Mouse (Mus musculus) c-Kit-positive CD71-positive TER-119-negative erythroid progenitor cells, embryonic 14.5 days (primary cell): ENCODE measurements at regions not wholly inside any gene's neighbourhood (a gene's known extent, or its start where the extent isn't known, plus 50 kb on each side); places are given as distances from the start of the nearest gene placed in this dataset.

ENCODE experiments used
- DNase-seq: peaks from one replicate; pipeline ENCODE4 v3.0.0-alpha.2; 2013; ENCODE audit warnings: low read depth

DNA sequence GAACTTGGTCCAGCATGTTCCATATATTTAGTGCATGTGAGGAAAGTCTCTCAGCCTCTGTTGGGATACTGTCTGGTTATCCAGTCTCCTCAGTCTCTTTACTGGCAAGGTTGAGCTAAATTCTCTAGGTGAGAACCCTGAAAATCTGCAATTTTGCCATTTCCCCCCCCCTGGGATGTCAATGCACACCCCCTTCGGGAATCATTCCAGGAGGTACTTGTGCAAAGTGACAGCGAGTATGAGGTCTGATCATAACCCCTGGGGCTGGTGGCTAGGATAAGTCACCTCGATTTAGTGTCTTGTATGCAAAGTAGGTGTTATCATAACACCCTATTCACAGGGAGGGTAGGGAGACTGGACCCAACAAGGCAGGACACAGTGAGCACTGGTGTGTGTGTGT is 148.3 kb upstream of the Irf2bp2 start:
- no peak for DNase-seq

DNA sequence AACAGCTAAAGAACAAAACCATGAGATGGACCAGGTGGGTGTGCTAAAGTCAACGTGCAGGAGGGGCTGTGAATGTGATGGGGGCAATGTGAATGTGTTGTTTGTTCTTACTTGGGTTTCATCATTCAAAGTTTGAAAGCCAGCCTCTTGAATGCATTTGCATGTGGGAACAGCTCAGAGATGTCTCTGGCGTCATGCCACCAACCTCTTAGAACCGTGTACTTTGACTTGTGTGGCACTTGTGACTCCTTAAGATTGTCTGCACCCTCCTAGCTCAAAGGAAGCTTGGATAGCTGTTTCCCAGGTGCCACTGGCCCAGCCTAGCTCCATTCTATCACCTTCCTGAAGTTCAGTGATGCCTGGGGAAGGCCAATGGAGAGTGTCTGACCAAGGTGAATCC is 147.2 kb upstream of the Irf2bp2 start:
- no peak for DNase-seq

DNA sequence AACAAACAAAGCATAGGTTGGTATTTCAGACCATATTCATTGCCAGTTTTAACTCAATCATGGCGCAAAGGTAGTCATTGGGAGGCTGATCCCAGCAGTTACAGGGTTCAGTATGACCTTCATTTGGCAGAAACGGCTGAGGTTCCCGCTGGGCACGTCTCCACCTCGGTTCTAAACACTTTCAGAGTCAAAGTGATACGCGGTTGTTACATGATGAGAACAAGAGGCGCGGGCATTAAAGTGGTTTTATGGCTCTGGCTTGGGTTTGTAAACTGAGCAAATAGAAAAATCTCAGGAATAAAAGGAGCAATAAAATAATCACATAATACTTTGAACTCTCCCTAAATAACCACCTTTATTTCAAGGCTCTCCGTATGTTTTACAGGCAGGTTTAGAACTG is 146.0 kb upstream of the Irf2bp2 start:
- no peak for DNase-seq

DNA sequence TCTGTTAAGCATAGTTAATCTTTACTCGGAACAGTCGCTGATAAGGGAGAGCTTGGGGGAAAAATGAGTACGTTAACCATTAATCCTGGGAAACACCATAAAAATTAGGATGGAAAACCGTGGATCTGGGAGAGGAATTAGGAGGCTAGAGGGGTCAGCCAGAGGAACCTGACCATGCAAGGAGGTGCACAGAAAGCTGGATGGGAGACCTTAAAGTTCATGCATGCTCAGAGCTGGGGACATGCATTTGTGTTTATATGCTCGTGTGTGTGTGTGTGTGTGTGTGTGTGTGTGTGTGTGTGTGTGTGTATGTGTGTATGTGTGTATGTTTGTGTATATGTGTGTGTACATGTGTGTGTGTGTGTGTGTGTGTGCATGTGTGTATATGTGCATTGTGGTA is 143.2 kb upstream of the Irf2bp2 start:
- DNase-seq = no peak

DNA sequence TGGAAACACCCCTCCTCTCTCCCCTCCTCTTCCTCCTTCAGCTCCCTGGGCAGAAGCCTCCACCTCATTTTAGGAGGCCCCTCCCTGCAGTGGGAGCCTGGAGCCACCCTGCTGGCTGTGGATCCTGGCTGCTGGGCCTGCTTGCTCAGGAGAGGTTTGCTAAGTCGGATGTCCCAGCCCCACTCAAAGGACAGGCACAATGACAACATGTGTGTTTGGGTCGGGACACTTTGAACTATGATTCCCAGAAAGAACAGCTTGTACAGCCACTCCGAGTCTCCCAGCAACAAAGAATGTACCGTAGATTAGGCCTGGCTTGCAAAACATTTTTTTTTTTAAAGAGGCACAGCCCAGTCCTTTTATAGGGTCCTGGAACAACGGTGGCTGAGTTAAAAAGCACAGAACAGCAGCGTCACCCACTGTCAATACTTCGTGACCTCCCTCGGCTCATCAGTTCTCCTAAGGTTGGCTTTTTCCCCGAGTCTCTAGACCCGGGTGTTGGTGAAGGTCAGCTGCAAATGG is 142.7 kb upstream of the Irf2bp2 start:
- no peak for DNase-seq

DNA sequence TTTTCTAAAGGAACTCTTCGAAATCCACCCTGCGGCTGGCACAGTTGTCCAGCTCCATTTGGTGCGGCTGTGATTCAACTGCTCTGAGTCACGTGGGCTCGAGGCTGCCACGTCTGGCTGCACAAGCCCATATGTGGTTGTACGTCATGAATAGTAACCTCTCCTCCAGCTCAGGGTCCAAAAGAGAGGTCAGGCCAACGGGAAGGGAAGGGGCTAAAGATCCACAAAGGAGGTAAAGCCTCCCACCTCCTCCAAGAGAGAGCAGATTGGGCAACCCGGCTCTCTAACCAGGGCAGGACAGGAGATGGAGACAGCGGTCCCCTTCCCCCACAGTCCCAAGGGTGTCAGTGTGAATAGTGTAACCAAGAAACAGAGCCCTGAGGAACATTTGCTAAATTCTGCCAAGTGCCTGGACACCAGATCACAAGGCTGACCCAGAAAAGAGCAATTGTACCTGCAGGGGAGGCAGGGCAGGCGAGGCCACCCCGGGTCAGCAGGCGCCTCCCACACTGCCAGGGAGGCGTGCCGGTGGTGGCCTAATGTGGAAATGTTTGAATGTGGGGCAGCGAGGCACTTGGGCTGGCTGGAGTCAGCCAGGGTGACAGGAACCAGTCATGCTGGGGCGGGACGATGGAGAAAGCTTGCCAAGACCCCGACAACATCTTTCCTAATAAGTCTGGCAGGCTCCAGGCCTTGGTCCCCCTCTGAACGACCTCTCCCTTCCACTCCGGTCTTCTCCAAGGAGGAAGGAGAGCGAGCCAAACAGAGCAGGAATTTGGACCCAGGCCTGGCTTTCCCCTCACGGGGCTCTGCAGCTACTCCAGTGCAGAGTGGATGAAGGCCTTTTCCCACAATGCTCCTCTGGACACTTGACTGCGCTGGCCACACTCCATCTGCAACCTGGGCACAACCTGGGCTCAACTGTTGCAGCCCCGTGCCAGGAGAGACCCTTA is 142.0 kb upstream of the Irf2bp2 start:
- DNase-seq = no peak

DNA sequence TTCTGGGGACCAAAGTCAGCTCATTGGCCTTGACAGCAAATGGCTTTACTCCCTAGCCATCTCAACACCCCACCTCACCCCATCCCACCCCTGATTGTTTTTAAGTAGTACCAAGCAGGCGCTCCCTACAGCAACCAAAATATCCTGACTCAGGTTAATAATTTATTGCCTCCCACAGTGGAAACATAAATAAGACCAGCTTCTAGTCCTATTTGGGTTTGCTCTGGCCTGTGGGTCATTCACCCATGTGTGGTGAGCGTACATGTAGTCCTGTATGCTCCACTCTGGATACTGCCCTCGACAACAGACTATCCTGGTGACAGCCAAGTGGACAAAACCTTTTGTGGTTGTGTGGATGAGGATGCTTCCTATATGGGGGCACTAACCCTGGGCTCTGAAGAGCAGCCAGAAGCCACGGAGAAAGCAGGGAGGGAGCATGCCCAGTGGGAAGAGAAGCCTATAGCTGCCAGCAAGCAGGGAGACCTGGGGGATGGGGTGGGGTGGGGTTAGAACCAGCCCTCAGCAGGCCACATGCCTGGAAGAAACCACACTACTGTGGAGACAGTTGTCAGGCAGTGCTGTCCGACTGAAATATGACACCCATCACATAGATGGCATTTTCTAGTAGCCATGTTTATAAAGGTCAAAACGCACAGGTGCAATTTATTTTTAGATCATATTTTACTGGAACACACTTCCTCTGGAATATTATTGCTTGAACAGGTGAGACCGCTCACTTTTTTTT is 141.1 kb upstream of the Irf2bp2 start:
- DNase-seq = no peak

DNA sequence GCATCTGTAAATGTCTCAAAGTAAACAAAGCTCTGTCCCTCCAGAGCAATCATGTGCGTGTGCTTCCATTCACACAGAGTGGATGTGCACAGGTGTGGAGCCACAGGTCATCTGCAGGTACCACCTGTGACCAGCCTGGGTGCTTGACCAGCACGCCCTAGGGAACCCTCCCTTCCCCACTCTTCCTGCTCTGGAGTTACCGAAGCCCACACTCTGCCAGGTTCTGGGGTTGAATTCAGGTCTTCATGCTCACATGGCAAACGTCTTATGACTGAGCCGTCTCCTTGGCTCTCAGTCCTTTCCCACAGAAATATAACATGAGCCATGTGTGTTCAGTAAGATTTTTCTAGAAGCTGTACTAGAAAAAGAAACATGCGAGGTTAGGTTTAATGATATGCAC is 140.0 kb upstream of the Irf2bp2 start:
- no peak for DNase-seq

DNA sequence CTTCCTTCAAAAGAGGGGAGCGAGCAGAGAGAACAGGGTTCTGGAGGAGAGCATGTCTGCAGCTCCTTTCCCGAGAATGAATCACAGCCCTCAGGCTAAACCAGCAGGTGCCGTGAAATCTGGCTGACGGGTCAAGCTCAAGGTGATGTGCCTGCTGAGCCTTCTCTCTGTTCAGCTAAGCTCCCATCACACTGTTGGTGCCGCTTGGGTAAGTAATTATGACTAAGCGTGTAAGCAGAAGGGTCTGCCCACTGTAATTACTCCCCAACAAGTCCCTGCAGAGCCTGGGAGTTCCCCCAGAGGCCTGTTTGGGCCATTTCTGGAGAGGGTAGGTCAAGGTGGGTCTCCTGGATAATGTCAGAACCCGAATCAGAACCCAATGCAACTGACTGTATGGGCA is 139.5 kb upstream of the Irf2bp2 start:
- DNase-seq = no peak

DNA sequence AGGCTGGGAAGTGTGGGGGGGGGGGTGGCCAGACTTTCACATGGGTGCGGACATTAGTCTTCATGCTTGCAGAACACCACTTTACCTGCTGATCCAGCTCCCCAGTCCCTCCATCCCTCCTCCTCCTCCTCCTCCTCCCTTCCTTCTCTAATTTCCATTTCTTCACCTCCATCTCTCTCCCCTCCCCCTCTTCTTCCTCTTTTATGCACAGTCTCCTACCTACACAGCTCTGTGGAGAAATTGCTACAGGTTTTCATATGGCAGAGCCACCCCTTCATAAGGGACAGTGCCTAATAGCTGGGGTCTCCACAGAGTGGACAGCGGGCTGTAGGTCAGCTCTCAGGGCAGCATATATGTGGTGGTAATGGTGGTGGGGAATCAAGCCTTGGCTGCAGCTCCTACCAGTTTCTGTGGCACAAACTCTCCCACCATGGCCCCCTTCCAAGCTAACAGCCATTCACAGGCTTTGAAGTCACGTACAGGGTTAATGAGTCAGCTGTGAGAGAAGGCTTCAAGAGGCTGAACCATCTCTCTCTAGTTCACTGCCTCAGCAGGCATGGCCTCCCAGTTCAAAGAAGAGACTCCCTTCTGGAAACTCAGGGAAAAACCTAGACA is 136.3 kb upstream of the Irf2bp2 start:
- DNase-seq = no peak

DNA sequence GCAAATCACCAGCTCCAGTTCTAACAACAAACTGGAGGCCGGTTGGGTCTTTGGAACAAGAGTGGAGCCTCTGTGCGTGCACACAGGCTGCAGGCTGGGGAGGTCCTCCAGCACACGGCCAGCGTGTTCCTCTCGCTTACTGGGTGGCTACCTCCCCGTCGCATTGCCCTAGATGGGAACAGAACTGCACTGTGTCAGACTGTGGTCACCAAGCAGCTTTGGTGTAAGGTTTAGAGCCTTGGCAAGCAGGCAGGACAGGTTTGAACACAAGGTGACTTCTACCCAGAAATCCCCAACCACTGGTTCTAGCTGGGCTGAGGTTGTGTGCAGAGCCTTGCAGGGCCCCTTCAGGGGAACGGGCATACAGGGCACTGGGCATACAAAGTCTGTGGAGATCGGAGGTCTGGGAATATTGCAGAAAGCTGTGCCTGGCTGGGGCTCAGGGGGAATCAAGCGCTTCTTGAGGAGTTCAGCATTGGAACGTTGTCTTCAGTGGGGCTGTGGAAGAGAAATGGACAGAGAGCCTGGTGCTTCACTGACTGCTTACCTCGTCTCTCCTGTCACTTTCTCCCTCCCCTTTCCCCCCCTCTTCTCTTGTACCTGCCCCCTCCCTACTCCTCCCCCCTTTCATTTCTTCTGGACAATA is 135.3 kb upstream of the Irf2bp2 start:
- DNase-seq = no peak

DNA sequence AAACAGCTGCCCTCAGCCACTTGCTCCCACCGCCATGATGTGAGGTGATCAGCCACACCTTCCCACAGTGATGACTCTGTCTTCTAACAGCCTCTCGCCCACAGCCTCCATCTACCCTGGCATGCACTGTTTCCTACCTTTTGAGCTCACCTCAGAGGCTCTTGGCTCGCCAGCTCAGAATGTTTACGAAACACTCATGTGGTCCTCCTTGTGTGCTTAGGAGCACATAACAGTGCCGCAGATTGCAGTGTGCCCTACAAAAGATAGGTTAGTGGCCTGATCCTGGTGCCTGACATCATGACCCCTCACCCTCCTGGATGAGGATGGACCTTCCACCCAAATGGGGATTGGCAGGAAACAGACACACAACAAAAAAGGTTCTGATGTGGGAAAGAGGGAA is 134.3 kb upstream of the Irf2bp2 start:
- DNase-seq = no peak

DNA sequence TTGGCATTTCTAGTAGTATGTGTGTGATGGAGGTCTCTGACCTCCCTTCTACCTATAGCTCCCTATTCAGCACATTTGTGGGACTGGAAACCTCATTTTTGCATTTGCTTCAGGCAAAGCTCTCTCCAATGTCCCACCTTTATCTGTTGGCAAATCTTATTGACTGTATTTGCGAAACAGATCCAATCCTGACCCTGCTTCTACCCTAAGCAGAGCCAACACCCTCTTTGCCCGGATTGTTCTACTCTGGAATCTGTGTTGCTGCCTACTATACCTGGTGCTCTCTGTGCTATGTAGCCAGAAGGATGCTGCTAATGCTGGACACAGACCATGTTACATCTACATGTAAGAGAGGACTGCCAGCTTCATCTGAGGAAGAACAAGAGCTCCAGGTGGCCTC is 133.3 kb upstream of the Irf2bp2 start:
- DNase-seq = no peak

DNA sequence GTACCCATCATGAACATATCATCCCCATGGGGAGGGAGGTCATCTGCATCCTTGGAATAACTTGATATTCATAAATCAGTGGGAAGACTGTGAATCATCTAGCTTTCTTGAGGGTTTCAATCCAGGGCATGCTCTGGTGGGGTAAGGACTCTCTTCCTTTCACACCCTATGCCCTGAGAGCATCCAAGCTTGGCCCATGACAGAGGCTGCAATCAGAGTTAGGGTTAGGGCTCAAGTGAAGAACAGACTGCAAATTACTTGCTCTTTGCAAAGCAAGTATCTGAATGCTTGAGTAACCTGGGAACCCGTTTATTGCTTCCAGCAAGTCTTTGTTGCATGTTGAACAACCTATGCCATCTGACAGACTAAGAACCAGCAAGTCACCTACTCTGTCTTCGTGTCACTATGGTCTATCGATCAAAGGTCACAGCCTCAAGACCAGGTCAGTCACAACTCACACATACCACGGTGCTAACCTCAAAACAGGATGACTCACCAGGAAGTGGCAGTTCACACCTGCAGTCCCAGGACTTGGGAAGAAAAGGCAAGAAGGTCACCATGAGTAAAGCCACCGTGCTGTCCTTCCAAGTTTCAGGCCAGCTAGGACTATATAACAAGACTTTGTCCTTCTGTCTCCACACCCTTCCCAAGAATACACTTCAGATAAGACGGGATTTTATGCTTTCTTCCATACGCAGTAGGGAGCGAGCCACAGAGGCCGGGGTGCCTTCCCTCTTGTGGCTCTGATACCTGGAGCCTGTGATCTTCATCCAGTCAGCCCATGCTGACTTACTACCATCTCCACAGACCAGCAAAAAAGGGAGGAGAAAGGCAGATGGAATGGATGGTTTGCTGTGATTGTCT is 129.7 kb upstream of the Irf2bp2 start:
- no peak for DNase-seq

DNA sequence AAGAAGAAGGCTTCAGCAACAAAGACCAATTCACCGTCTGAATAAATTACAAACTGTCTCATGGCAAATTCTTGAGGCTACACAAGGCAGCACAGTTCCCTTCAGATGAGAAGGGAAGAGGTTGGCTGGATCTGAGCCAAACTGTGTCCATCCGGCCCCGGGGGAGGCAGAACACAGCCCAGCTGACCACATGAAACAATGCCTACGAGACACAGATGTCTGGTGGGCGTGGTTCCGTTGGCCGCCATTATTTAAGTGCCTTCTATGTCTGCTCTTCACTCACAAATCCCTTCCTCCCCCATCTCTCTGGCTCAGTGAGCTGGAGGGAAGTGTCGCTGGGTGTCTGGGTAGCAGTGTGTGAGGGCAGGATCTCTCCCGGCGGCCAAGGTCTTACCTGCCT is 127.8 kb upstream of the Irf2bp2 start:
- DNase-seq = no peak

DNA sequence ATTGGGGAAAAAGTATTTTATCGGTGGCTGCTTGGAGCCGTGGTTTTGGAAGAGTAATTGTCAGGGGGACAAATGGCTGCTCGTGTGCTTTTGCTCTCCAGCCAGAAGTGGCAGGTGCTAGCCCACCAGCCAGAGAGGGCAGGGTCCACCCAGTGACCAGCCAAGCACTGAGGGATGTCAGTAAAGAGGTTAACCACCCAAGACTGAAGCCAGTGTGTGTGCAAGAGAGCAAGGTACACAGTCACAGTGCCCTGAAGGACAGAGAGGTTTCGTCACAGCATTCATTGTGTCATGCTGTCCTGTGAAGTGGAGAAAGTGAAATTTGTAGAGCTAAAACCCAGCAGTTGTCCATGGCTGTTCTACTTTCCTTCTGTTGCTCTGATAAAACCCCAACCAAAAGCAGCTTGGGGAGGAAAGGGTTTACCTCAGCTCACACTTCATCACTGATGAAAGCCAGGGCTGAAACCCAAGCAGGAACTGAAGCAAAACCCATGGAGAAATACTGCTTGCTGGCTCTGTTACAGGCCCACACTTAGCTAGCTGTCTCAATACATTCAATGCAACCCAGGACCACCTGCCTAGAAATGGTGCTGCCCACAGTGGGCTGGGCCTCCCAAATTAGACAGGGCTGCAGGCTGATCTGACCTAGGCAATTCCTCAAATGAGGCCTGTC is 126.8 kb upstream of the Irf2bp2 start:
- no peak for DNase-seq

DNA sequence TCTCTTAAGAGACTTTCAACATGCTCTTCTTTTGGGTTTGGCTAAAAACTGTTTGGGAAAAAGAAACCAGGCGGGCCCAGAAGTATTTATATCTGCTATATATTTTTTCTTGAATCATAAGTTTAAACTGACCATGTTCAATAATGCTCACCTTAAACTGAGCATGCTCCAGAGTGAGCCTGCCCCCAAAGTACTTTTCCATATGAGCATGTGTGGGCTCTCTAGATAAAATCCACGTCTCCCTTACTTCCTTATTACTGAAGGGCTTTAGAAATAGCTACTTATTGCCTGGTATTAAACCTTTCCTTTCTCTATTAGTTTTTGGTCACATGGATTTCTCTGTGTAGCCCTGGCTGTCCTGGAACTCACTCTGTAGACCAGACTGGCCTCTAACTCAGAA is 126.0 kb upstream of the Irf2bp2 start:
- DNase-seq = no peak

DNA sequence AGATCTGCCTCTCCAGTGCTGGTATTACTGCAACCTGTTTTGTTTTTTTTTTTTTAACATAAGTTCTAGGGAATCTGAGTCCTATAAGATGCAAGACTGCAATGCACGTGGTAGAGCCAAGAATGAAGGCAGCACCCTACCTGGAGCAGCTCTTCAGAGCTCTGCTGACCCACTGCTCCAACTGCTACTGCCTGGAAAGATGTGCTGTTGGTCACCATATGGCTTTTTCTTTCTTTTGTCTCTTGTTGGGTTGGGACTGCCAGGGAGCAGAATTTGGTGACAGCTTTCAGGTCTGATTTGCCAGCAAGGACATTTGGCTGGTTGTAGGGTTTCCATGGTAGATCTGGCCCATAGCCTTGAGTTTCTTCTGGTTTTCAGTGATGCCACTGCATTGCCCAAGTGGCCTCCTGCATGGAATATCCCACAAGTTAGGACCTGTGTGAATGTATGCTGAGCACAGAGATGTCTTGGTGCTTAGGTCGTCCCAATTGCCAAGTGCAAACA is 123.9 kb upstream of the Irf2bp2 start:
- no peak for DNase-seq

DNA sequence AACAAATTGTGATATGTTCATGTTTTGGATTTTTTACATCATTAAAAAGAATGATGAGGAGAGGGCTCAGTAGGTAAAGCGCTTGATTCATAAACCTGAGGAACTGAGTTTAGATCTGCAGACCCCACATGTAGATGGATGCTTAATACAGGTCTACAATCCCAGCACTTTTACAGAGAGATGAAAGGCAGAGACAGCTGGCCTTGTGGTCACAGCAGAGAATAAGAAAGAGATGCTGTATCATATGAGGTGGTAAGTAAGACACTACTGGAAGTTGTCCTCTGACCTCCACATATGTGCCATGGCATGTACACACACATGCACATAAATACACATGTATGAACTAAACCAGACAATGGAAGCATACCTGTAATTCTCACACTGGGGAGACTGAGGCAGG is 121.9 kb upstream of the Irf2bp2 start:
- DNase-seq = no peak

DNA sequence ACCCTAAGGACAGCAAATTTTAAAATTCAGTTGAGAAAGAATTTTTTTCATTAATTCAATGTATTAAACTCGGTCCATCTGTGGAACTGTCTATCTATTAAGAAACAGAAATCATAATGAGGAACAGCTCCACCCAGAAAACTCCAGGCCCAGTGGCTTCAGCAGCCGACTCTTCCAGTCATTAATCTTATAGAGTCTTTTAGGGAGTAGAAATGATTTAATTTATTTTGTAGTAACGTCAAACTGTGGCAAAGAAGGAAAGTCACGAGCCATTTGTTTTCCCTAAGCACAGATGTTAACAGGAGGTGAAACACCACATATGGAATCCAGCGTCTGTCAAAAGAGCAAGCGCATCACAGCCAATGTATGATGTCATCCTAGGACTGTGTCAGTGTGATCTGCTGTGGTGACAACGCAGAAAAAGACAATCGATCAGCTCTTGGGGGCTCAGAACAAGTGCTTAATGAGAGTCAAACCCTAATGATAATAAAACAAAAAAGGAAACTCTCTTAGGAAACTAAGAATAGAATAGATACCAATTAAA is 119.9 kb upstream of the Irf2bp2 start:
- no peak for DNase-seq
